Mouse (Mus musculus): ENCODE data around the gene Jakmip3. TPM values are rescaled to one million over a fixed set of nuclear protein-coding genes. Genes with fewer than 3 reads are reported as not detected.

Gene Jakmip3
- total RNA-seq, 1 experiment: 0.09 TPM

GRCm38 (mm10) chr7:138909277-138910192 lies 31.0 kb upstream of the Jakmip3 start, which contains the start of gene Bnip3:
TSS of gene Bnip3 (minus strand) at chr7:138909519.
- no peak for TF ChIP-seq ZC3H11A (IDR thresholded peaks at IDR 0.05; ENCODE audit: borderline replicate concordance, low read depth, low read length)
- peak; percentile 66; the same call in 1 of the 2 replicates for TF ChIP-seq MAFK (IDR thresholded peaks at IDR 0.05; ENCODE audit: insufficient read depth, low read depth, low read length)
- no peak for TF ChIP-seq HCFC1 (IDR thresholded peaks at IDR 0.05; ENCODE audit: borderline replicate concordance, insufficient read depth, low read length)
- no peaks in the 10 kb centered on the region for H3K36me3 ChIP-seq (ENCODE audit: control insufficient read depth, insufficient read depth, low read length, poor library complexity, severe bottlenecking)
- peak; percentile 98 for DNase-seq (ENCODE audit: low read depth, low spot score)
- H3K27ac ChIP-seq (ENCODE audit: insufficient read depth, low read depth, low read length, poor library complexity, severe bottlenecking): no peak within 1 kb of the TSS
- H3K4me3 ChIP-seq (ENCODE audit: insufficient read depth in 1 of 2, low read depth in 1 of 2, low read length in 2 of 2, poor library complexity in 1 of 2, severe bottlenecking in 1 of 2): peak within 1 kb of the TSS; percentile 80 to 90
- in situ Hi-C loops (cut with MboI; ENCODE audit: low sequenced_read_pairs in 2 of 2, unreplicated experiment in 2 of 2): no loop called here
- peaks cover 9 to 10% of the 10 kb centered on the region in 2 experiments for H3K4me1 ChIP-seq (ENCODE audit: control insufficient read depth in 2 of 2, insufficient read depth in 2 of 2, low read length in 2 of 2, poor library complexity in 1 of 2)
- peak within 1 kb of the TSS; percentile 88 for H3K9ac ChIP-seq (ENCODE audit: insufficient read depth, low read depth, low read length, poor library complexity, severe bottlenecking)
- H3K9me3 ChIP-seq (ENCODE audit: control insufficient read depth, insufficient read depth, low read depth, low read length): no peaks in the 10 kb centered on the region

- no peak for TF ChIP-seq ZC3H11A (IDR thresholded peaks at IDR 0.05; ENCODE audit: borderline replicate concordance, low read depth, low read length)
- no peak for TF ChIP-seq MAFK (IDR thresholded peaks at IDR 0.05; ENCODE audit: insufficient read depth, low read depth, low read length)
- no peak for TF ChIP-seq HCFC1 (IDR thresholded peaks at IDR 0.05; ENCODE audit: borderline replicate concordance, insufficient read depth, low read length)
- no peak for TF ChIP-seq CHD2 (IDR thresholded peaks at IDR 0.05; ENCODE audit: low read depth, low read length)
- TF ChIP-seq ZNF384 (IDR thresholded peaks at IDR 0.05; ENCODE audit: low read depth, low read length): no peak
- in situ Hi-C loops (cut with MboI; ENCODE audit: low sequenced_read_pairs in 2 of 2, unreplicated experiment in 2 of 2): no loop called here
- H3K4me3 ChIP-seq (ENCODE audit: insufficient read depth in 1 of 2, low read depth in 1 of 2, low read length in 2 of 2, poor library complexity in 1 of 2, severe bottlenecking in 1 of 2): peak overlapping the region; percentile 53 to 80
- DNase-seq (ENCODE audit: low read depth, low spot score): no peak
- H3K4me1 ChIP-seq (ENCODE audit: control insufficient read depth in 2 of 2, insufficient read depth in 2 of 2, low read length in 2 of 2, poor library complexity in 1 of 2): peaks cover 9 to 10% of the 10 kb centered on the region in 2 experiments
- no peak overlapping the region for H3K27ac ChIP-seq (ENCODE audit: insufficient read depth, low read depth, low read length, poor library complexity, severe bottlenecking)
- H3K9me3 ChIP-seq (ENCODE audit: control insufficient read depth, insufficient read depth, low read depth, low read length): no peaks in the 10 kb centered on the region
- peak overlapping the region; percentile 24 for H3K9ac ChIP-seq (ENCODE audit: insufficient read depth, low read depth, low read length, poor library complexity, severe bottlenecking)
- no peaks in the 10 kb centered on the region for H3K36me3 ChIP-seq (ENCODE audit: control insufficient read depth, insufficient read depth, low read length, poor library complexity, severe bottlenecking)
Measured at GRCm38 (mm10) chr7:138910193-138910562, 30.4 kb upstream of the Jakmip3 start.

GRCm38 (mm10) chr7:138913616-138914015 lies 26.9 kb upstream of the Jakmip3 start:
- in situ Hi-C loops (cut with MboI; ENCODE audit: low sequenced_read_pairs in 2 of 2, unreplicated experiment in 2 of 2): no loop called here
- DNase-seq (ENCODE audit: low read depth, low spot score): no peak
- TF ChIP-seq CHD2 (IDR thresholded peaks at IDR 0.05; ENCODE audit: low read depth, low read length) (no peak), ZC3H11A (IDR thresholded peaks at IDR 0.05; ENCODE audit: borderline replicate concordance, low read depth, low read length) (no peak), MAFK (IDR thresholded peaks at IDR 0.05; ENCODE audit: insufficient read depth, low read depth, low read length) (no peak), ZNF384 (IDR thresholded peaks at IDR 0.05; ENCODE audit: low read depth, low read length) (no peak), HCFC1 (IDR thresholded peaks at IDR 0.05; ENCODE audit: borderline replicate concordance, insufficient read depth, low read length) (no peak)
- H3K4me1 ChIP-seq (ENCODE audit: control insufficient read depth in 2 of 2, insufficient read depth in 2 of 2, low read length in 2 of 2, poor library complexity in 1 of 2): peaks cover 6% of the 10 kb centered on the region in 2 experiments; a peak in 3 of 4 replicates
- H3K36me3 ChIP-seq (ENCODE audit: control insufficient read depth, insufficient read depth, low read length, poor library complexity, severe bottlenecking): no peaks in the 10 kb centered on the region
- no peak overlapping the region for H3K27ac ChIP-seq (ENCODE audit: insufficient read depth, low read depth, low read length, poor library complexity, severe bottlenecking)
- no peaks in the 10 kb centered on the region for H3K9me3 ChIP-seq (ENCODE audit: control insufficient read depth, insufficient read depth, low read depth, low read length)
- no peak overlapping the region for H3K4me3 ChIP-seq (ENCODE audit: insufficient read depth in 1 of 2, low read depth in 1 of 2, low read length in 2 of 2, poor library complexity in 1 of 2, severe bottlenecking in 1 of 2)
- no peak overlapping the region for H3K9ac ChIP-seq (ENCODE audit: insufficient read depth, low read depth, low read length, poor library complexity, severe bottlenecking)

GRCm38 (mm10) chr7:138919156-138919944 lies 21.2 kb upstream of the Jakmip3 start:
- Histone ChIP-seq H3K27ac (ENCODE audit: insufficient read depth, low read depth, low read length, poor library complexity, severe bottlenecking) (peak overlapping the region; percentile 24; the same call in 1 of the 2 replicates), H3K4me3 (ENCODE audit: insufficient read depth in 1 of 2, low read depth in 1 of 2, low read length in 2 of 2, poor library complexity in 1 of 2, severe bottlenecking in 1 of 2) (peak overlapping the region; percentile 41 to 54), H3K36me3 (ENCODE audit: control insufficient read depth, insufficient read depth, low read length, poor library complexity, severe bottlenecking) (no peaks in the 10 kb centered on the region), H3K4me1 (ENCODE audit: control insufficient read depth in 2 of 2, insufficient read depth in 2 of 2, low read length in 2 of 2, poor library complexity in 1 of 2) (peaks cover 2 to 3% of the 10 kb centered on the region in 2 experiments; a peak in 3 of 4 replicates), H3K9ac (ENCODE audit: insufficient read depth, low read depth, low read length, poor library complexity, severe bottlenecking) (peak overlapping the region; percentile 24; the same call in 1 of the 2 replicates), H3K9me3 (ENCODE audit: control insufficient read depth, insufficient read depth, low read depth, low read length) (no peaks in the 10 kb centered on the region)
- in situ Hi-C loops (cut with MboI; ENCODE audit: low sequenced_read_pairs in 2 of 2, unreplicated experiment in 2 of 2): no loop called here
- no peak for DNase-seq (ENCODE audit: low read depth, low spot score)
- TF ChIP-seq MAFK (IDR thresholded peaks at IDR 0.05; ENCODE audit: insufficient read depth, low read depth, low read length): no peak
- no peak for TF ChIP-seq HCFC1 (IDR thresholded peaks at IDR 0.05; ENCODE audit: borderline replicate concordance, insufficient read depth, low read length)
- TF ChIP-seq CHD2 (IDR thresholded peaks at IDR 0.05; ENCODE audit: low read depth, low read length): no peak
- no peak for TF ChIP-seq ZNF384 (IDR thresholded peaks at IDR 0.05; ENCODE audit: low read depth, low read length)
